Mouse (Mus musculus) macrophage (primary cell): ENCODE results near the gene Nek10. TPM values are rescaled to one million over a fixed set of nuclear protein-coding genes. Genes with fewer than 3 reads are reported as not detected.

Source experiments
- H3K27ac ChIP-seq: fragments of 350-480 bp; formaldehyde crosslinking; 2 replicates; pipeline ENCODE4 v1.9.0; 2021
- H3K36me3 ChIP-seq: fragments of 350-480 bp; formaldehyde crosslinking; 2 replicates; pipeline ENCODE4 v1.9.0; 2021; ENCODE audit errors: inconsistent target
- H3K4me3 ChIP-seq: fragments of 350-480 bp; formaldehyde crosslinking; 2 replicates; pipeline ENCODE4 v1.9.0; 2021; ENCODE audit errors: inconsistent target
- H3K79me2 ChIP-seq: fragments of 350-480 bp; formaldehyde crosslinking; 2 replicates; pipeline ENCODE4 v1.9.0; 2021; ENCODE audit errors: inconsistent target
- WGBS: methylation state at CpG from one replicate; pipeline ENCODE4 v1.1.7; 2026; ENCODE audit warnings: inconsistent platforms; ENCODE audit not compliant: missing documents; 5-methylcytosine and 5-hydroxymethylcytosine counted together
- polyA plus RNA-seq: library from polyadenylated mRNA; stranded (reverse); fragments of 250-400 nt; gene quantifications from 3 replicates; pipeline ENCODE4 v1.2.4, GENCODE M21; 2018; ENCODE audit warnings: inconsistent platforms

Gene Nek10
- polyA plus RNA-seq, 1 experiment from 2014 or later: 0.03 TPM

DNA sequence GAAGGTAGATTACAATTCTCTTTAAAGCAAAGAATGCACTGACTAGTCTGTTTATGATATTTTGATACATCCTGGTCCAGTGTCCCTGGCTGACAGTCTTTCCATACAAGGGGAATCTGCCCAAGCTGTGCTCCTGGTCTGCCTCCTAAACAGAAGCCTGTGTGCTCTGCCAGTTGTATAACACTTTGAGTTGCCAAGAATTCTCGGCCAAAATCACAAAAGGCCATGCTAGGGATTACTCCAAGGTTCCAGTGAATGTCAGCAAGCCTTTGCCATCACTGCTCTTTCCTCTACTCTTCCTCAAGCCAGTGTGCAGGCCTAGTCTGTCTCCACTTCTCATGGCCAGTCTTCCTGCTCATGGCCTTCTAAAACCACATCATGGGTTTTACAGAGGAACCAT lies 34.9 kb downstream of the Nek10 start:
- WGBS: 86% methylated on average over 1 of the region's 1 CpGs
- no peak overlapping the region for H3K27ac ChIP-seq
- H3K4me3 ChIP-seq: no peak overlapping the region
- H3K79me2 ChIP-seq: no peaks in the 10 kb centered on the region
- H3K36me3 ChIP-seq: no peaks in the 10 kb centered on the region

DNA sequence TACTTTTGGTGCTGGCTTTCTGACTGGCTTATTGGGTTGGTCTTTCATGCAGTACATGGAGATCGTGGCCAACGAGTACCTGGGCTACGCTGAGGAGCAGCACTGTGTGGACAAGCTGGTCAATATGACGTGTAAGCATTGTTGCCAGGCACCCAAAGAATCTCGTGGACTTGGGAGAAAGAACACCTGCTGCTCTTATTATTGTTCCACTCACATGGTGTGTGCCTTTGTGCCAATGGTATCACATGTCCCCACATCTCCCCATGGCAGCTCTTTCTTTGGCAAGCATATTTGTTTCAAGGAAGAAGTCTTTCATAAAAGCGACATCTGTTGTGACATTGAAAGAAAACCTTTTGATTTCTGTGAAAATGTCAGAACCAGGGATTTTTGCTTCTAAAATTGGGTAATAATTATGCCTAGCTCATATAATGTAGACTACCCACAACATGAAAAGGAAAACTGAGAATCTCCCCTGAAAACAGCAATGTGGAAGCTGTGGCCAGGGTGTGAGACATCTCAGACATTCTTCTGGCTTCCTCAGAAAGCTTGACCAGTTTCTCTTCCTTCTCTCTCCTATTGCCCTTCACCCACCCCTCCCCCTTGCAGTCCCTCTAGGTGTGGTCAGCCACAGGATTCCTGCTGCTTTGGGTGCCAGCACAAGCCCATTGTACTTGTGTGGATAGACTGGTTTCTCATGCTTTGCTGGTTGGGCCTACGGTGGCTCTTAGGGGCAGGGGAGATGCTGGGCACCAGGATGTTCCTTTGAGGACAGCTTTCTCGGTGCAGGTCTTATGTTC lies 39.7 kb downstream of the Nek10 start:
- Histone ChIP-seq H3K4me3 (no peak overlapping the region), H3K27ac (no peak overlapping the region), H3K79me2 (no peaks in the 10 kb centered on the region), H3K36me3 (no peaks in the 10 kb centered on the region)
- WGBS: 73% methylated on average over 8 of the region's 8 CpGs

DNA sequence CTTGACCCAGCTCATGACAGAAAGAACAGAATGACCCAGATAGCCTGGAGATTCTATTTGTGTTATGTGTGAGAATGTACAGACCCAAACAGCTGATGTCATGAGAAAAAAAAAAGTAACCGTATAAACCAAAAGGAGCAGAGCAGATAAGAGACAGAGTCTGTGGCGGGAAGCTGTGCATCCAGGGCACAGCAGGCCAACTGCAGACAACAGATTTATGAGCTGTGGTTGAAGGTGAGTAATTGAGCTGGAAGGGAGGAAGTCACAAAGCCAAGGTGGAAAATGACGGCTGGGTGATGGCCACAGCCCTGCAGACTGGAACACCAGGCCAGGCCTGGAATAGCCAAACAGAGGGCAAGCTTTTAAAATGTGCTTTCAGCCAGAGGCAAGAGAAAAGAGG lies 49.6 kb downstream of the Nek10 start:
- Histone ChIP-seq H3K4me3 (no peak overlapping the region), H3K79me2 (no peaks in the 10 kb centered on the region), H3K27ac (no peak overlapping the region), H3K36me3 (no peaks in the 10 kb centered on the region)
- 60% methylated on average over 3 of the region's 3 CpGs for WGBS

DNA sequence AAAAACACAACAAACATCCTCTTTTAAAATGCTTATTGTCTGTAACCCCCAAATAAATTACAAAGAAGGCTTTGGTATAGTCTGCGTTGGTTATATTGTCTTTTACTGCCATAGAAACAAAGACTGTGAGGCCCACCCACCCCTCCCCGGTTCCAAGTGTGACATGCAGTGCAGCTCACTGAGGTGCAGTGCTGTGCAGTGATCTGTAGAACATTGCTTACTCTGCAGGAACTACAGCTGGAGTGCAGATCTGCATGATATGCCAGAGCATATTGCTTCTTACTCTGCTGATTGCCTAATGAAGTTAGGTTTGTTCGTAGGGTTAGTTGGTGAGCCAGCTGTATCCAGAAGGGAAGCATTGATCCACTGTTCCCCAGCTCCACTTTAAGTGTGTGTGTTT lies 57.1 kb downstream of the Nek10 start:
- H3K36me3 ChIP-seq: no peaks in the 10 kb centered on the region
- H3K4me3 ChIP-seq: no peak overlapping the region
- 77% methylated on average over 3 of the region's 3 CpGs for WGBS
- no peak overlapping the region for H3K27ac ChIP-seq
- no peaks in the 10 kb centered on the region for H3K79me2 ChIP-seq

DNA sequence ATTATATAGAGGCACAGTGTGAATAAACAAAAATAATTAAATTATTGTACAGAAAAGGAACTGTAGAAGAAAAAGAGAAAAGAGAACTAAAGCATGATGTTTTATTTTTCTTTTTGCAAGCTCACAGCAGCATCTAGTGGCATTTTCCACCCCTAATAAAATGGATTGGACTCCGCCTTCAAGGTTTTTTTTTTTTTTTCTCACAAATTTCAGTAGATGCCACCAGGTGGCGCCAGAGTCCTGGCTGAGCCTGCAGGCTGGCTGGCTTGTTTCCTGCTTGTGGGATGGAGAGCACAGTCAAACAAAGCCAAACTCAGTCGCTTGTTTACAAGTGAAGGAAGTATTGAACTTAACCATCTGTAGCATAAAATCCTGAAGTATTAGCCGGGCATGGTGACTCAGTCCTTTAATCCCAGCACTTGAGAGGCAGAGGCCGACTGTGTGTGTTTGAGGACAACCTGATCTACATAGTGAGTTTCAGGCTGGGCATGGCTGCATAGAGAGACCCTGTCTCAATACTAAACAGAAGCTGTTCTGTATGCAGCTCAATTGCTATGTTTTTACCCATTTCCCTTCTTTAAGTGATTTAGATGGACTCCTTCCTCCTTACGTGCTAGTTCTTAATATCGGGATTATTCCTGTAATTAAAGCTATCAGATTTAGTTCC lies 60.6 kb downstream of the Nek10 start:
- Histone ChIP-seq H3K4me3 (no peak overlapping the region), H3K36me3 (no peaks in the 10 kb centered on the region), H3K27ac (no peak overlapping the region), H3K79me2 (no peaks in the 10 kb centered on the region)
- 30% methylated on average over 7 of the region's 7 CpGs for WGBS

DNA sequence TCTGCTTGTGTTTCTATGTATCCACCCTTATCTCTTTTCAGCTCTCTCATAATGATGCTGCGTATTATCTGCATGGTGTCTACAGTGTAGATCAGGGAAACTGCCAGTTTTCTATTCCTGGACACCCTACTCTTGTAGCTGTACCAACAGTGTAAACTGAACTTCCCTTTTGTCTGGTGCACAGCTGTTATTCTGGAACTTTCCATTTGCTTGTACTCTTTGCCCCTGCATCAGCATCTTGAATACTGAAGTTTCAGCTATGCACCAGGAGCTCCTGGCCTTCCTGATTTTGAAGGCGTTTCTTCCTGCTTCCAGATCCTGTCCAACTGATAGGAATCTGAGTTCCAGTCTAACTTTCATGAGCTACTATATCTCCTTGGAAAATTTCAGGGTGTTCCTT lies 66.0 kb downstream of the Nek10 start:
- Histone ChIP-seq H3K27ac (peak overlapping the region; percentile 28), H3K36me3 (no peaks in the 10 kb centered on the region), H3K4me3 (no peak overlapping the region), H3K79me2 (no peaks in the 10 kb centered on the region)
- WGBS: 32% methylated on average over 2 of the region's 2 CpGs

DNA sequence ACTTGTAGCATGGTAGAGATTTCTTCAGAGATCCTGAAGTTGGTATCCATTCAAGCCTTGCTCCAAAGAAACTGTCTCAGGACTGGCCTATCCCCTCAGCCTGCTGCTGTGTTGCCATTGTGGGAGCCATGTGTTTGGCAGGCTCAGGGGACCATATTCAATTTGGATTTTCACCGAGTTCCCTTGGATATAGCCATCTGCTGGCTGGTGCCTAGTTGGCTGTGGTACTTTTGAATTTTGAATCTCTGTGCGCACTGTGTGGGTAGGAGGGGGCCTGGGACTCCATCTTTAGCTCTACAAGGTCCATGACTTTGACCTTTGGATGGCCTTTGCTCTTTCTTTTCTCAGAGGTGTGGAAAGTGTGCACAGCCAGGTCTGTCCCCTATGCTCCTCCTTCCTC lies 66.8 kb downstream of the Nek10 start:
- 92% methylated on average over 2 of the region's 2 CpGs for WGBS
- no peak overlapping the region for H3K4me3 ChIP-seq
- no peaks in the 10 kb centered on the region for H3K79me2 ChIP-seq
- H3K27ac ChIP-seq: peak overlapping the region; percentile 28
- H3K36me3 ChIP-seq: no peaks in the 10 kb centered on the region

DNA sequence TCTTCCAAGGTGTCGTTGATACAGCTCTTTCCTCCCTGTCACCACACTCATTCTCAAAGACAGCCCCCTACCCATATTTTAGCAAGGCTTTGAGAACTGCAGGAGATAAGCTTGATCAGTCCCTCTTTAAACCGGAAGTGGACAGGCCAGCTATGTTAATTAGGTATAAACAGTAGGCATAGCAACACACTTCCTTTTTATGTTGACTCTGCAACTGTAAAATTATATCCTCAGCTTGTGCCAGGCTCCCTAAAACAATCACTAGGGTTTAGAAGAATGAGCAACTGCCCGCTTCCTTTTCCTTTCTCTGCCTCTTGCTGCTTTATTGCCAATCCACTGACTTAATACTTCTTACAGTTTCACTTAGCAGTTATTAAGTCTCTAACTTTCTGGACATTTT lies 67.2 kb downstream of the Nek10 start:
- Histone ChIP-seq H3K4me3 (no peak overlapping the region), H3K79me2 (no peaks in the 10 kb centered on the region), H3K36me3 (no peaks in the 10 kb centered on the region), H3K27ac (peak overlapping the region; percentile 28)
- 20% methylated on average over 3 of the region's 3 CpGs for WGBS

DNA sequence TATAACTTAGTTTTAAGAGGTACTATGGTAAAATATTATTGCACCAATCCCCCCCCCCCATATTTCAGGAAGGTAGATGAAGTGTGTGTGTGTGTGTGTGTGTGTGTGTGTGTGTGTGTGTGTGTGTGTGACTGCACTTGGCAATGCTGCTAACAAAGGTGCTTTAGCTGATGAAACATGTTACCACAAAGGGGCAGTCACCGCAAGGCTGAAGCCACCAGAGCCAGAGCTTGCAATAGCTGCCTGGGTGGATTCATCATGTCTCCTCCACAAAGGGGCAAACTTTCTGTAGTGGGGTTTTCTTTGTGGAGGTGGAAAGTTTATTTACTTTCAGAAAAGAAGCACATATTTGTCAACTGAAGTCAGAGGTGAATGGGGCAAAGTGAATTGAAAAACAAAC lies 67.9 kb downstream of the Nek10 start:
- no peak overlapping the region for H3K4me3 ChIP-seq
- H3K27ac ChIP-seq: peak overlapping the region; percentile 28; the same call in 1 of the 2 replicates
- H3K36me3 ChIP-seq: no peaks in the 10 kb centered on the region
- 45% methylated on average over 1 of the region's 1 CpGs for WGBS
- H3K79me2 ChIP-seq: no peaks in the 10 kb centered on the region

DNA sequence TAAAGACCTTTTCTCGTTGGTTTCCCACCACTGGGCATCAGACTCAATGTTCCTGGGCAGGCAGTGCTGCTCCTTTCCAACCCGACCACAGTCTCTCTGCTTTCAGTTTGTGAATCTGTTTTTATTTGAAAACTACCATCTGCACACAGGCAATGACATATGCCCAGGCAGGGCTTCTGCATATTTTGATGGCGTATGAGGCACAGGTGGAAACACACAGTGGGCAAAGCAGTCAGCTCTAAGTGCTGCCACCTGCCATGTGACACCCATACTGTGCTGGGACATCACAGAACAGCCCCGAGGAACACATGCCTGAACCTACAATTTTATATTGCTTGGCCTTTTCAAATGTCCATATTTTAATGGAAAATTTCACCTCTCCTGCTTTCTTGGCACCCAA lies 68.5 kb downstream of the Nek10 start:
- H3K4me3 ChIP-seq: no peak overlapping the region
- 78% methylated on average over 3 of the region's 4 CpGs for WGBS
- no peaks in the 10 kb centered on the region for H3K36me3 ChIP-seq

DNA sequence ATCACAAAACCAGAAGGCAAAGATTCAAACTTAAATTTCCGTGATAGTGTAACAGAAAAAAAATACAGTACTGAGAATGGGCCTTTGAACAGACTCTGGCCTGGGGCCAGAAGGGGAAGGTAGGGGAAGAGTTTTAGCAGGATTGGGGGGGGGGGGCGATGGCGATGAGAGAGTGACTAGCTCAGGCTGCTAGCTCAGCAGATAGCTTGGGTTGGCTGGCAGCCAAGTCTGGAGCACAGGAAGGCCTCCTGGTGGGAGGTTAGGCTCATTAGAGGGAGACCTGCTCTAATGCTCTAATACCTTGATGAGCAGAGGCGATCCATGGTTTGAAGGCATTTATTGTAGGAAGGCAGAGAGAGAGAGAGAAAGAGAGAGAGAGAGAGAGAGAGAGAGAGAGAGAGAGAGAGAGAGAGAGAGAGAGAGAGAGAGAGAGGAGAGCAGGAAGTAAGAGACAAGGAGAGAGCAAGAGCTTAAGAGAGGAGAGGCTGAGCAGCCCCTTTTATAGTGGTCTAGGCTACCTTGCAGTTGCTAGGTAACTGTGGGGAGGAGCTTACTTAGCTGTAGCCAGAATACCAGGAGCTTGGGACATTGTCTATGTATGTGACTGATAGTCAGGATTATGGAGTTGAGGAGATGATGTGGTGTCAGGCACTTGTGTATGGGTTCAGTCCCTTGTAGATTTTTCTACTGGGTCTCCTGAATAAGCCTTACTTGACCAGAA lies 90.9 kb downstream of the Nek10 start:
- H3K4me3 ChIP-seq: no peak overlapping the region
- no peak overlapping the region for H3K27ac ChIP-seq
- no peaks in the 10 kb centered on the region for H3K79me2 ChIP-seq
- no peaks in the 10 kb centered on the region for H3K36me3 ChIP-seq
- WGBS: 56% methylated on average over 4 of the region's 4 CpGs

More for the DNA sequence above, 68.5 kb downstream of the Nek10 start:
- H3K79me2 ChIP-seq: no peaks in the 10 kb centered on the region
- no peak overlapping the region for H3K27ac ChIP-seq

DNA sequence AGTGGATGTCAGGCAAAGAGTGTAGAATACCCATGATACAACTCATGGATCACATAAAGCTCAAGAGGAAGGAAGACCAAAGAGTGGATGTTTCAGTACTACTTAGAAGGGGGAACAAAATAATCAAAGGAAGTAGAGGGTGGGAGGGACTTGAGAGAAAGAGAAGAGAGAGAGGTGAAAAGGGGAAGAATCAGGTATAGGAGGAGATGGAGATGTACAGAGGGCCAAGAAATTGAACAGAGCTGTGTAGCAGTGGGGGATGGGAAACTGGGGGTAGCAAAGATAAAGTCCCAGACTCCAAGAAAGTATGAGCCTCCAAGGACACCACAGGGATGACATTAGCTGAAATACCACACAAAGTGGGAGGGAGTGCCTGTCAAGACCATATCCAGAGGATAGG lies 91.6 kb downstream of the Nek10 start:
- H3K36me3 ChIP-seq: no peaks in the 10 kb centered on the region
- H3K4me3 ChIP-seq: no peak overlapping the region
- no peaks in the 10 kb centered on the region for H3K79me2 ChIP-seq
- no peak overlapping the region for H3K27ac ChIP-seq

DNA sequence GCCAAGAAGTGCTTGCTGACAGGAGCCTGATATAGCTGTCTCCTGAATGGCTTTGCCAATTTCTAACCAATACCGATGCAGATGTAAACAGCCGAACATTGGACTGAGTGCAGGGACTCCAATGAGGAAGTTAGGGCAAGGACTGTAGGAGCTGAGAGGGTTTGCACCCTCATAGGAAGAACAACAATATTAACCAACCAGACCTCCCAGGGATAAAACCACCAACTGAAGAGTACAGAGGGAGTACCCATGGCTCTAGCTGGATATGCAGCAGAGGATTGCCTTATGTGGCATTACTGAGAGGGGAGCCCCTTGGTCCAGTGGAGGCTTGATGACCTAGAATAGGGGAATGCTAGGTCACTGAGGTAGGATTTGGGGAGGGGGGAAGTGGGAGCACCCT lies 92.1 kb downstream of the Nek10 start:
- H3K27ac ChIP-seq: no peak overlapping the region
- no peaks in the 10 kb centered on the region for H3K79me2 ChIP-seq
- H3K36me3 ChIP-seq: no peaks in the 10 kb centered on the region
- H3K4me3 ChIP-seq: no peak overlapping the region
- 12% methylated on average over 2 of the region's 2 CpGs for WGBS

DNA sequence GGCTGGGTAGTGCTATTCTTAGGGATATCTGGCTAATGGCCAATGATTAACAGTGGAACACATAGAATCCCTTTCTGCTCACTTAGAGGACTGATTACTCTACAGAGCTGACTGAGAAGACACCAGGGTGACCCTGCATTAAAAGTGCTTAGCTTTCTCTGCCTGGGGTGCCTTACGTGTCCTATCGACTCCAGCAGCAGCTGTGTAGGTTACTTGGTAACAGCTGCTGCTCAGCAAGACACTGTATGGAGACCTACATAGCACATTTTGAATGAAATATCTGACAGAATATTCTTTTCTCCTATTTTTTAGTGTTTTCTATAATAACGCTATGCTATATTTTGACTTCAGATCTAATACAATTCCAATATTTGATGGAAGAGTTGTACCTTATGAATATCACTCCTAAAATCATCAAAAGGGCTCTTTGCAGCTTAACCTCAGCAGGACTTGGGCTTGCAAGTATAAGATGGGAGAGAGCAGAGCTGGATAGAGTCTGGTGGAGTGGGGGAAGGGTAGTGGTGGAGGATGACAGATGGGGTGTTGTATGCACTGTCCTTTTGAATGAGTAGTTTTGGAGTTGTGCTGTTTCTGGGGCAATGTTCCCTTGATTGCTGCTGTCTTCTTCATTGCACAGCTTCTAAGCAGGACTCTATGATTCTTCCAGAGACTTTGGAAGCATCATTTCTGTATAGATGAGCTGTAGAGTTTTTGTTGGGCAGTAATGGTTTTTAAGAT lies 93.4 kb downstream of the Nek10 start:
- H3K36me3 ChIP-seq: no peaks in the 10 kb centered on the region
- 100% methylated on average over 3 of the region's 3 CpGs for WGBS
- no peak overlapping the region for H3K4me3 ChIP-seq

More for the DNA sequence above, 93.4 kb downstream of the Nek10 start:
- Histone ChIP-seq H3K79me2 (no peaks in the 10 kb centered on the region), H3K27ac (no peak overlapping the region)
